Mouse (Mus musculus) embryonic fibroblast, embryonic 13.5 days (primary cell): ENCODE measurements around the gene Grin1. TPM values are rescaled to one million over a fixed set of nuclear protein-coding genes. Genes with fewer than 3 reads are reported as not detected.

Experiments
- H3K27ac ChIP-seq: 2 replicates; pipeline ENCODE4 v1.5.1; 2012; ENCODE audit warnings: low read length, control low read depth, inconsistent platforms; ENCODE audit not compliant: insufficient read depth
- H3K4me1 ChIP-seq: 2 replicates; pipeline ENCODE4 v1.6.1; 2011; ENCODE audit warnings: low read length; ENCODE audit not compliant: control insufficient read depth, insufficient read depth
- H3K4me3 ChIP-seq: 2 replicates; pipeline ENCODE4 v1.5.1; 2011; ENCODE audit warnings: mild to moderate bottlenecking, control low read depth, low read length; ENCODE audit not compliant: insufficient read depth
- CTCF ChIP-seq: IDR thresholded peaks from 2 replicates; pipeline ENCODE4 v1.5.1; 2011; ENCODE audit warnings: mild to moderate bottlenecking, control low read depth, low read length, moderate library complexity, borderline replicate concordance; ENCODE audit not compliant: insufficient read depth
- POLR2A ChIP-seq: IDR thresholded peaks from 2 replicates; pipeline ENCODE4 v1.6.1; 2011; ENCODE audit warnings: low read depth, mild to moderate bottlenecking, control low read depth, low read length, moderate library complexity
- polyA plus RNA-seq: library from polyadenylated mRNA; stranded (reverse); fragments of >200 nt; gene quantifications from 2 replicates; pipeline ENCODE4 v1.2.4, GENCODE M21; 2011; ENCODE audit warnings: low read depth; ENCODE audit not compliant: missing spikeins, insufficient read length

Grin1 gene
- 1.6 and 1.7 TPM in 2 replicates for polyA plus RNA-seq

DNA sequence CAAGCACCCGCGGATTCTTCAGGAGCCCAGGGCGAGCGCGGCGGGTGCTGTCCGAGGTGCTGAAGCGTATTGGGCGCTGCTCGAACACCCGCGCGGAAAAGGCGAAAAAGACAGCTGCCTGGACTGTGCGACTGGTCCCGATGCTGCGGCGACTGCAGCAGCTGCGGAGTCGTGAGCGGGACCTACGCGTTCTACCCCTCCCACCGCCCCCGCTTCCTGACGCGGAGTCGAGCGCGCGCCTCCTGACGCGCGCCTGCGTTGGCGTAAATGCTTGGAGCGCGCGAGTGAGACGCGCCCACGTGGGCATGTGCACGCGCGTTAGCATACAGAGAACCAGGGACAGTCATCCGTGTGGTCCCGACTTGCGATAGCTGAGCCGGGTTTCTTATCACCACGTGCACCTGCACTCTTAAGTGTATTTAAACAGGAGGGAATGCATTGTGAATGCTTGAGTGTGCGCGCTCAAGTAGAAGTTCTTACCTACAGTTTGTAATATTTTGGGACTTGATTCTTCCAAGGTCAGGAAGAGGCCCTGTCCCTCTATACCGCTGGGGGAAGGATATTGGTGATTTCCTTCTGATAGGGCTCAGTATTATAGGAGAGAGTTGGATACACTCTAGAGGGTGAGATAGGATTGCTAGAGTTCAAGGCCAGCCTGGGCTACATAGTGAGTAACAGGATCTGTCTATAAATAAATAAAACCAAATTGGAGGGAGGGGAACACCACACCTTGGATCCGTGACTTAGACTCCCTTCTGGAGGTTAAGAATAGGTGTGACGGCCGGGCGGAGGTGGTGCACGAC is at the start of gene Grin1:
TSS of gene Grin1 (minus strand) at position 217 of the 803 bp plus-strand sequence.
- no peak for TF ChIP-seq POLR2A
- TF ChIP-seq CTCF, result no peak
- H3K4me1 ChIP-seq, result no peaks in the 10 kb centered on the region
- no peak within 1 kb of the TSS for H3K4me3 ChIP-seq
- no peak within 1 kb of the TSS for H3K27ac ChIP-seq

DNA sequence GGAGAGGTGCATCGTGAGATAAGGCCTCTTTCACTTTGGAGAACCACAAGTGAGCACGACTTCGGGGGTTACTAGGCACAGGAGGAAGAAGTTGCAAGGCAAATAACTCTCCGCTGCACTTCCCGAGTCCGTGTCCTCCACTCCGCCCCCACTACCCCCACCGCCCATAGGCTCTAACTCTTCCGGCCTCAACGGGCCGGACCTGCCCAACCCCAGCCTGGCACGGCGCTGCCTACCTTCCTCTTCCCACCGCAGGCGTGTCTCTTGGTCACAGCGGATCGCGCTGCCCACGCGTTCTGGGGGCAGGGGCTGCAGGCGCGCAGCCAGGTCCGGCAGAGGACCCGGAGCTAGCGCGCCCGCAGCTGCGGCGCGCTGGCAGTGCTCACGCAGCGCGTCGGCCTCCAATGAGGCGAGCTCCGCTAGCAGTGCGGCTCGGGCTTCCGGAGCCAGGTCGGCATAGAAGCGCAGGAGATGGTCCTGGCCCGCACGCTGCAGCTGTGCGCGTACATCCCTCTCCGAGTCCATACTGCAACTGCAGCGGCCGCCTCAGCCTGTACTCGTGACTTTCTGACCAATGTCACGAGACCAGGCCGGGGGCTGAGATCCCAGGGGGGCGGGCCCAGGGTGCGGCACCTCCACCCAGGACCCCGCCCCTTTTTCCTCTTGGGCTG is 46.2 kb upstream of the Grin1 start, which contains the start of gene Uap1l1:
TSS of gene Uap1l1 (minus strand) at position 592 of the 671 bp plus-strand sequence.
- TF ChIP-seq CTCF, result no peak
- TF ChIP-seq POLR2A, result peak; percentile 96

DNA sequence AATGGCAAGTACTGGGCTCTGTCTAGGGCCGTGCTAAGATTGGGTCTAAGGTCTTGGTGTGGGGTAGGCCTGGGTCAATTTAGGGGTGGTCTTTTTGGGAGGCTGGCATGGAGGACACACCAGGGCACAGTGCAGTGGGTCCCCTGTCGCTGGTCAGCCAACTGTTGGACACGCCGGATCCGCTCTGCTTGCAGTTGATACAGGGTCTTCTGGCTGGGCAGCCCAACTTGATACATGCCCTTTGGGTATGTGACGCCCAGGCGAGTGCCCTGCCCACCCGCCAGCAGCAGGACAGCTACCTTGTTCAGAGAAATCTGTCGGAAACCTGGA is 45.7 kb upstream of the Grin1 start:
- Histone ChIP-seq H3K4me3 (peak overlapping the region; percentile 90), H3K27ac (no peak overlapping the region), H3K4me1 (0 out of 2 replicates have a peak, but pooled peaks cover 9% of the 10 kb centered on the region)
- TF ChIP-seq POLR2A (no peak), CTCF (no peak)

More for the DNA sequence above, 46.2 kb upstream of the Grin1 start, which contains the start of gene Uap1l1:
- peak within 1 kb of the TSS; percentile 29 for H3K27ac ChIP-seq
- 0 out of 2 replicates have a peak, but pooled peaks cover 9% of the 10 kb centered on the region for H3K4me1 ChIP-seq
- peak within 1 kb of the TSS; percentile 90 for H3K4me3 ChIP-seq

DNA sequence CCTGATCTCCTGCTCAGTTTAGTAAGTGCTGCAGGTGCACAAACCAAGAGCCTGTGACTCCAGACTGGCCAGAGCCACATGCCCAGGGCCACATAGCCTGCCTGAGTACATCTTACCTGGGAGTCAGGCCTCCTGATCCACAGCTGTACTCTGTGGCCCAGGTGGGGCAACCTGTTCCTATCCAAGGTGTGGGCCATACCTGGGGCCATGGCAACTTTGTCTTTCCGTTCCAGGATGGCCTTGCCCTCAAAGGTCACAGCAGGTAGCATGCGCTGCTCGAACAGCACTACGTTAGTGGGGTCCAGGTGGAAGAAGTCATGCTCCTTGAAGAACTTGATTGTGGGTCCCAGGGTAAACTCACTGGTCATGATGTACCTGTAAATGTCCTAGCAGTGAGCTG is 45.3 kb upstream of the Grin1 start:
- Histone ChIP-seq H3K4me1 (0 out of 2 replicates have a peak, but pooled peaks cover 9% of the 10 kb centered on the region), H3K4me3 (peak overlapping the region; percentile 90), H3K27ac (no peak overlapping the region)
- no peak for TF ChIP-seq CTCF
- TF ChIP-seq POLR2A, result no peak

DNA sequence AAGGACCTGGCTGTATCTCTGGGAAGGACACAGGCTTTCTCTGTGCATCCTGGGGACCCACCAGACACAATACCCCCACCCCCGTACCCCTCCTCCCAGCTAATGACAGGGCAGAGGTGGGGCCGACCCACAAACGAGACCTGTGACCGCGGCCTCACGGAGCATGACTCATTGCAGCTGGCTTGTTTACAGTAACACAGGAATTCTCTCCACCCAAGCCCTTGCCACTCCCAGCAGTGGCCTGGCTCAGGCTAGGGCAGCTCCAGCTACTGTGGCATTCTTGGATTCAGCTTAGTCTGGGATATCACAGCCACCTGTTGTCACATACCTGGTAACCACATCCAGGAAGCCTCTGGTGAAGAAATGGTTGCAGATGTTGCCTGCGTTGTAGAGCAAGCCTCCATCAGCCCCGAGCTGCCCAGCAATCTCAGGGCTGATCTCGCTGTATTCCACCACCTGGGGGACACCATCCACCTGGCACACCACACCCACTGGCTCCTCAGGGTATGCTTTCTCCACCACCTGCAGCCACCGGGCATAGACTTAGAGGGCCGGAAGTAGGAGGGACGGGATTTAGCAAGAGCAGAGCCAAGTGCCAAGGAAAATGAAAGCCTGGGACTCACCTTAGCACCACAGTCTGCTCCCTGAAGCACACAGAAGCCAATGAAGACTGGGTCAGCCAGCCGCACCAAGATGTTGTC is 44.6 kb upstream of the Grin1 start:
- H3K4me3 ChIP-seq, result peak overlapping the region; percentile 90; the same call in 1 of the 2 replicates
- TF ChIP-seq POLR2A, result no peak
- TF ChIP-seq CTCF, result no peak
- no peak overlapping the region for H3K27ac ChIP-seq
- H3K4me1 ChIP-seq, result 0 out of 2 replicates have a peak, but pooled peaks cover 9% of the 10 kb centered on the region

DNA sequence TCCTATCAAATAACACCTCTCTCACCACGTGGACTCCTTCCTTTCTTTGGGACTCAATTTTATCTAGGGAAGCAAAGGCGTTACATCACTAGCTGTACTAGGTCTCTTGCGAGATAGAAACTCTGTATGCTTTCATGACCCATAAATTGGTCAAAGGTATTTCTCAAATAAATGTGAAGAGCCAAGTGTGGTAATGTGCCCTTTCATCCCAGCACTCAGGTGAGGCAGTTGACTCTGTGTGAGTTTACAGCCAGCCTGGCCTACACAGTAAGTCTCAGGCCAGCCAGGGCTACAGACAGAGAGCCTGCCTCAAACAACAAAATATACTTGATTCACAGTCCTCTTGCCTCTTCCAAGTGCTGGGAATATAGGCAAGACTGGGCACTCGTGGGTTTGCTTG is 40.9 kb upstream of the Grin1 start:
- peaks cover 11% of the 10 kb centered on the region; the same call in 1 of the 2 replicates for H3K4me1 ChIP-seq
- no peak overlapping the region for H3K4me3 ChIP-seq
- no peak for TF ChIP-seq POLR2A
- TF ChIP-seq CTCF, result no peak
- H3K27ac ChIP-seq, result no peak overlapping the region

DNA sequence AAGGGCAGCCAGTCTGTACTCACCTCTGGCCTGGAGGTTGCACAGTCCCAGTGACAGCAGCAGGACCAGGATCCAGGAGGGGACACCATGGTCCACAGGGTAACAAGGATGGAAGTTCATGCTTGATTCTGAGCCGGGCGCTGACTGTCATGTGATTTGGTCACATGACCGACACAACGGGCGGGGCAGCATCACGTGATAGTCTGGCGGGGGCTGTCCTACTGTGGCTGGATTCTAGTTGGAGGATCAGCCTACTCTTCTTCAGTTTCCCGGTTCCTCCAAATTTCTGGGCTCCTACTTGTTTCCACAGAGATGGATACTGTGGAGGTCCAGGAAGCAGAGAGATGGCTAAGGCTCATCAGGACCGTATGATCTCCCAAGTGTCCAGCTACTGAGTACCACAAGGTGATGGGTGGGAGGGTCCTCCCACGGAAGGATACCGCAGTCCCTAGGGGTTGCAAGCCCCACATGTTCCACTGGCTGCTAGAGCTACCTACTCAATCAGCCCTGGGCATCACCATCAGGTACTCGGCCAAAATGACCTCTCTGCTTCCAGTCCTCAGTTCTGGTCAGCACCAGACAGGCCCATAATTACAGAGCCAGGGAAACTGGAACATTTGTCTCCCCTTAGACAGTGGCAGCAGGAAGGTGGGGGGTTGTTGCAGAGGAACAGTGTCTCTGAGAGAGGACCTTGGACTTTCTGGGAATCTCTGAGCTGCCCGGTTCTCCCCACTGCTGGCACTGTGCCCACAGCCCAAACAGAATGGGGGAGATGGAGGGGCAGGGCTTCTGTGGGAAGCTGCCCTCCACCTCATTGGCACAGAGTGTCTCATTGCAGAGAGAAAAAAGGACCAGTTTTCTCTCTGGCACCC is 37.5 kb upstream of the Grin1 start, which contains the start of gene Dpp7:
TSS of gene Dpp7 (minus strand) at position 152 of the 872 bp plus-strand sequence.
- Histone ChIP-seq H3K4me1 (peaks cover 2% of the 10 kb centered on the region; the same call in 1 of the 2 replicates), H3K27ac (no peak within 1 kb of the TSS), H3K4me3 (peak within 1 kb of the TSS; percentile 68)
- TF ChIP-seq POLR2A (peak; percentile 63), CTCF (no peak)

DNA sequence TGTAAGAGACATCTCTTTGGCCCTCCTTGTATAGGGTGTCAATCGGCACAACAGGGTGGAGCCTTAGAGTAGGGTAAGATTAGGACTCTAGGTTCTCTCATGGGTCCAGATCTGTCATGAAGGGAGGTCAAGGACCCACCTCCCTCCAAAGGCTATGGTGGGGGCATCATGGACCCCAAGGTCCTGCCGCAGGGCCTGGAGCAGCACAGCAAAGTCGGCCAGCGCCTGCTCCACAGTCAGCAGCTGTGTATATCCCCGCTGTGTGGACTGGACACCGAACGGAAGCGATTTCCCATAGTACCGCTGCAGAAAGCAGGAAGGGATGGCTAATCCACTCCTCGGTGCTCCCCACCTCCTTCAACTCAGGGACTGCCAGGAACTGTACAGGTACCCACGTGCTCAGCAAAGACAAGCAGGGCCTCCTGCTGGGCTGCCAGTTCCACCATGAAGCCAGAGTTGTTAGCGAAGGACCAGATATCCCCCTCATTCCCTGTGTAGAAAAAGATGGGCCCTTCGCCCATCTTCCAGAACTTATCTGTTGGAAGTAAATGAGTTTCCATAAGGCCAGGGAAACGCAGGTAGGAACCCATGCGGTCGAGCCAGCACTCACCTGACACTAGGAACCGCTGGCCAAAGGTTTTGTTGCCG is 36.6 kb upstream of the Grin1 start:
- H3K27ac ChIP-seq, result no peak overlapping the region
- H3K4me3 ChIP-seq, result peak overlapping the region; percentile 68
- TF ChIP-seq CTCF (no peak), POLR2A (no peak)
- peaks cover 2% of the 10 kb centered on the region; the same call in 1 of the 2 replicates for H3K4me1 ChIP-seq
